Comparison of ENCODE assay signal across 21 mouse cellular contexts in genomic region chr17:36415407-36415806, GRCm38 (mm10). TPM values are rescaled to one million over a fixed set of nuclear protein-coding genes. Genes with fewer than 3 reads are reported as not detected.
"Had no signal": no experiment of that assay in that cellular context is flagged by ENCODE, and none has a peak within 500 bp of the region (broad histone marks: within the 10 kb centered on the region; RNA-seq: fewer than 3 reads in every experiment).

No protein-coding gene starts in this region.

- H3K4me2 ChIP-seq: liver, embryonic 13.5 days; lung, embryonic 15.5 days; neural tube, embryonic 12.5 days had no signal

- DNase-seq: kidney, postnatal 14 days; liver, embryonic 13.5 days; liver, postnatal 0 days; lung, postnatal 14 days; midbrain, embryonic 14.5 days; thymus, adult 18-20 months; thymus, postnatal 25 days had no signal

- H3K27me3 ChIP-seq: liver, embryonic 13.5 days; lung, embryonic 15.5 days; neural tube, embryonic 12.5 days had no signal

- H3K9ac ChIP-seq: liver, embryonic 13.5 days; liver, postnatal 0 days; lung, embryonic 15.5 days; neural tube, embryonic 12.5 days had no signal

- H3K4me1 ChIP-seq: limb, embryonic 10.5 days; liver, embryonic 13.5 days; lung, embryonic 15.5 days; midbrain, embryonic 10.5 days; neural tube, embryonic 12.5 days had no signal

- H3K27ac ChIP-seq: left cerebral cortex, adult 2 months; limb, embryonic 10.5 days; liver, embryonic 13.5 days; lung, embryonic 15.5 days; macrophage; midbrain, embryonic 10.5 days; neural tube, embryonic 12.5 days had no signal

- H3K9me3 ChIP-seq: limb, embryonic 10.5 days; liver, embryonic 13.5 days; lung, embryonic 15.5 days; midbrain, embryonic 10.5 days; neural tube, embryonic 12.5 days had no signal

- ATAC-seq: liver, postnatal 0 days had no signal

- H3K36me3 ChIP-seq: limb, embryonic 10.5 days; liver, embryonic 13.5 days; lung, embryonic 15.5 days; midbrain, embryonic 10.5 days; neural tube, embryonic 12.5 days had no signal

- H3K4me3 ChIP-seq: left cerebral cortex, adult 2 months; limb, embryonic 10.5 days; liver, embryonic 13.5 days; lung, embryonic 15.5 days; midbrain, embryonic 10.5 days; myocyte; neural tube, embryonic 12.5 days had no signal

RNA-seq across cellular contexts. Expression of gene H2-M10.4, which starts 46.7 kb away (rescaled TPM):
- total RNA-seq: layer of hippocampus, postnatal 25 days; left cerebral cortex, adult 2 months; left cerebral cortex, postnatal 14 days; neutrophil, adult 5-6 weeks had no signal
- polyA plus RNA-seq: kidney, embryonic 14.5 days; large intestine, adult 2 months; limb, embryonic 10.5 days; limb, embryonic 14.5 days; liver, embryonic 13.5 days; liver, postnatal 0 days; lung, embryonic 15.5 days; macrophage; midbrain, embryonic 10.5 days; midbrain, embryonic 14.5 days; myocyte; neural tube, embryonic 12.5 days; urinary bladder, adult 2 months had no signal

RNA-seq across cellular contexts. Expression of gene H2-M10.3, which starts 47.2 kb away (rescaled TPM):
- total RNA-seq: layer of hippocampus, postnatal 25 days; left cerebral cortex, adult 2 months; left cerebral cortex, postnatal 14 days; neutrophil, adult 5-6 weeks had no signal
- polyA plus RNA-seq: kidney, embryonic 14.5 days; large intestine, adult 2 months; limb, embryonic 10.5 days; limb, embryonic 14.5 days; liver, embryonic 13.5 days; liver, postnatal 0 days; lung, embryonic 15.5 days; macrophage; midbrain, embryonic 10.5 days; midbrain, embryonic 14.5 days; myocyte; neural tube, embryonic 12.5 days; urinary bladder, adult 2 months had no signal
